Mouse (Mus musculus) naive thymus-derived CD4-positive, alpha-beta T cell, adult 2 months (primary cell): ENCODE results near the gene Cdc42bpa.

Experiments used
- DNase-seq: peaks from one replicate; pipeline ENCODE4 v3.0.0-alpha.2; 2011; ENCODE audit warnings: low read depth

The Cdc42bpa gene

DNA sequence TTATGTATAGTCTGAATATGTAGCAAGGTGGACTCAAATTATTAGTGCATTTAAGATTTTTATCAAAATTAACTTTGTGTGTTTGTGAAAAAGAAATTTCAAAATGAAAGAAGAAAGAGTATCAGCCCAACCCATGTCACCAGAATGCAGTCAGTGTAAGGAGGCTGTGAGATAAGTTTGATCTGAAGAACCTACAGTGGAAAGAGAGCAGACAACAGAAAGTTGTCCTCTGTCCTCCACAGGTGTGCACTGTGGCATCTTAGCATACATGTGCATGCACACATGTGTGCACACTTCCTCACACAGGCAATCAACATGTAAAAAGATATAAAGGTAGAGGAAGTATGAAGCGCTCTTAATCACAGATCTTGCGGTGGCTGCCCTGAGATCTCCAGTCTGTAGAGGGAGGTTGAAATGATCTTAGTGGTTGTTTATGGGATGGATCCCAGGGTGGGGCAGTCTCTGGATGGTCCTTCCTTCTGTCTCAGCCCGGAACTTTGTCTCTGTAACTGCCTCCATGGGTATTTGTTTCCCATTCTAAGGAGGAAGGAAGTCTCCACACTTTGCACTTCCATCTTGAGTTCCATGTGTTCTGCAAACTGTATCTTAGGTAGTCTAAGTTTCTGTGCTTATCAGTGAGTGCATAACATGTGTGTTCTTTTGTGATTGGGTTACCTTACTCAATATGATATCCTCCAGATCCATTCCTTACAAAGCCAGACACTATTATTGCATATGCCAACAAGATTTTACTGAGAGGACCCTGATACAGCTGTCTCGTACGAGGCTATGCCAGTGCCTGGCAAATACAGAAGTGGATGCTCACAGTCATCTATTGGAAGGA lies 71.7 kb downstream of the Cdc42bpa start:
- DNase-seq: no peak

DNA sequence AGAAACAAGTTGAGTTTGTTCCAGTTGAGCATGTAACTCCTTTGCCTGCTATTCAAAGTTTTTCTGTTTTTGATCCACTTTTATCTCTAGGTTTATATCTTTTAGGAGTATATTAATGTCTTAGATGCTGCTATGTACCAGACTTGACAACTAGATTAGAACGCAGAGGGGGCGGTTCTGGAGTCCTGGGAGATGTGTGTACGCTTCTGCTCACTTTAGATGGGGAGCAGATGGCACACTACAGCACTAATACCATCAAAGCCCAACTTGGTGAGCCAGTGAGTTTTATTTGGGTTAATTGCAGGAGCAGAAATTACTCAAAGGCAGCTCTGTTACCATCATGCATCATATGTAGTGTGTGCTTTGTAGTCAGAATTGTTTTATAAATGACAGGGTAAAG lies 77.2 kb downstream of the Cdc42bpa start:
- no peak for DNase-seq

DNA sequence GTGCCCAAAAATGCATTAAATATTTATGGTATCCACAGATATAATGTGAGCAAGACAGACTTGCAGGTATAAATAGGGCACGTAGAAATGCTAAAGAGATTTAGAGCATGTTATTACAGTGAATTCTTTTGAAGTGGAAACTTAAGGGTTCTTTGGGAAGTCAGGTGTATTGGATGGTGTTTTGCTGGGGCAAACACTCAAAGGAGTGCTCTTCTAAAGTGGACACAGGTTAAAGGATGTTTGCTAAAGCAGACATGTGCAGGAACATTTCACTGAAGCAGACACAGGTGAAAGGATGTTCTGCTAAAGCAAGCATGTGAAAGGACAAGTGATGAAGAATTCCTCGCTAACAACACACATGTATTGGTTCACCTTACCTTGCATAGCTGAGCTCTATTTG lies 83.9 kb downstream of the Cdc42bpa start:
- no peak for DNase-seq

DNA sequence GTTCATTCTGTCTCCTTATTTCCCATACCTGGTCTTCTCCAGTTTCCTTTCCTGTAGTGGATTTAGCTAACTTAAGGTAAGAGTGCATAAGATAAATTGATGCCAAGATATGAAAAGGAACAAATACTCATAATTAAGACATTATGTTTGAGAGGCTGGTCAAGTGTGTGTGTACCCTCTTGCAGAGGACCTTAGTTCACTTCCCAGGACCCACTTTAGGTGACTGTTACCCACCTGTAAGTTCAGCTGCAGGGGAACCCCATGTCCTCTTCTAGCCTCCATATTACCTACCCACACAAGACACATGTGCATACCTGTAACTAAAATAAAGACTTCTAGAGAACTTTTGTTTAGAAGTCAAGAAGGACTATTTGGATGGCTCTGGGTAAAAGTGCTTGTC lies 84.9 kb downstream of the Cdc42bpa start:
- DNase-seq: no peak

DNA sequence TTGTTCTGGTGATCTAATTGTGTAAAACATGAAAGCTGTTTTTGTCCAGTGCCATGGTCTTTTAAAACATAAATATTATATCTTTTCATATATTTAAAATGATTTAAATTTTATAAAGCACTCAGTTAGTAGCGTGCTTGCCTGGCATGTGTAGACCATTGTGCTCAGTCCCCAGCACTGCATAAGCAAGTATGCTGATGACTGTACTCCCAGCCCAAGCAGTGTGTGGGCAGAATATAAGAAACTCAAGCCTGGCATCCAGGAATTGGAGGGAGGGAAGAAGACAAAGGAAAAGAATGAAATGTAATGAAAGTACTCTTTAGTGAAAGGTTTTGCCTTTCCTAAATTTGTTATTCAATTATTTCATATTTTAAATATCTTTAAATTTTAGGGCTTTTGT lies 128.9 kb downstream of the Cdc42bpa start:
- no peak for DNase-seq

DNA sequence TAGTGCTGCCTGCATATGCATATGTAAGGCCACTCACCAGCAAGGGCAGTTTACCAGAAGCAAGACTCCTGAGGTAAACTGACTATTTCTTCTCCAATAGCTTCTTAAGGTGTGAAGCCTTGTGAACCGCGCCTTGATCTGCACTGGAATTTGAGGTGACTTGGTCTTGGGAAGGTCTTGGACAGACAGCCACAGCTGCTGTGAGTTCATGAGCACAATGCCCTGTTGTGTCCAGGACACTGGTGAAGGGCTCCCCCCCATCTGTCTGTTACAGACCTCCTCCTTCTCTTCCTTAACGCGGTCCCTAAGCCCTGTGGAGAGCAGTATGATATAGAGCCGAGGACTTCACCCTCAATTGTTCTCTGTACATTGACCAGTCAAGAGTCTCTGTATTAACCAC lies 138.2 kb downstream of the Cdc42bpa start:
- DNase-seq: no peak

DNA sequence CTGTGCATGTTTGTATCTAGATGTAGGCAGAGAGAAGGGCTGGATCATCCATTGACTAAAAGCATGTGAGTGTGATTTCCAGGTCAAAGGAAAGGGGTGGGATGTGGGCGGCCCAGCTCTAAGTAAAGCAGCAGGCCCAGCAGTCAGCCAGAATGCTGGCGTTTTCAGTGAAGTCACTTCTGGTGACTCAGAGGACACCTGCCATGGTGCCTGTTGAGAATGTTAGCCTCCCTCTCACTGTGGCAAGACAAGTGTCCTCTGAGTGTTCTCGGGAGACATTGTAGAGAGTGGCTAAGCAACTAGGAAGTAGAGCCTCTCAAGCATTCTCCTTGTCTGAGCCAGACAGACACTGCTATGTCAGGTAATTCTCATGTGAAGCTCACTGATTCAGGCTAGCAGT lies 144.3 kb downstream of the Cdc42bpa start:
- DNase-seq: no peak

DNA sequence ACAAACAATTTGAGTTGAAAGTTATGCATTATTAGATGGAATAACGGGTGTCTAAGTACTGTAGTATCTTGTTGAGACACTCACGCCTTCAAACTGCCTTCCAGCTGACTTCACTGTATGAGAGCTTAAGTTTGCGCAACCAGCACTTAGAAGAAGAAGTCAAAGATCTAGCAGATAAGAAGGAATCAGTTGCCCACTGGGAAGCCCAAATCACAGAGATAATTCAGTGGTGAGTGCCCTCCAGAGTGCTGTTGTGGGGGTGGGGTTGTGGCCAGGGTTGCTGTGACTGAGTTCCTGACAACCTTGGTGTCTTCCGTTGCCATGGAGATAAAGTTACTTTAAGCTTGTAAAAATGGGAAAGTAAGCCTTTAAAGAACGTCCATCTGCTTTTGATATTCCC lies 148.8 kb downstream of the Cdc42bpa start:
- no peak for DNase-seq

DNA sequence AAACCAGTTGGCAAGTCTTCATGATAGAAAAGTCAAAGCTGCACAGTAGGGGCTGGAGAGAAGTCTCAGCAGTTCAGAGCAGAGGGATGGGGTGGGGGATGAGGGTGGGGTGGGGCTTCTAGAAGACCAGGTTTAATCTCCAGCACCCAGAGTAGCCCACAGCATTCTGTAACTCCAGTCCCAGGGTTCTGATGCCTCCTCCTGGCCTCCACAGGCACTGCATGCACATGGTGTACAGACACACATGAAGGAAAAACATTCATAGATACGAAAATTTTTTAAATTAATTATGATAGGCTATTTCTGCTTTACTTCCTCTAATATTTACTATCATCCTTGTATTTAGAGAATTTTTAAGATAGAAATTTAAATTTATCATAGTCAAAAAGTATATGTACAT lies 156.3 kb downstream of the Cdc42bpa start:
- DNase-seq: no peak

DNA sequence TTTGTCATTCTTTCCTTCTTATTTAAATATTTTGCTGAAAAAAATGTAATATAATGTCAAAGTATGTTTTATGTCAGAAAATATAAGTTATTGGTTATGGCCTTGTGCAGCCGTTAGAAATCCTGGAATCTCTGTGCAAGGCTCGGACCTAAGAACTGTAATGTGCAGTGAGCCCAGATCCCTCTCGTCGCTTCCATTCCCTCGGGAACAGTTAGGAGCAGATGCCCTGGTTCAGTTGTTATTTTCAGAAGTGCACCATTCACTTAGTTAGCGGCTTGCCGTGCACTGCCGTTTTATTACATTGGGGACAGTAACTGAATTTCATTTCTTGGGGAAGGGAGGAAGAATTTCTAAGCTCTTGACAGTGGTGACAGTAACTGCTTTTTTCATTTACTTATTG lies 158.0 kb downstream of the Cdc42bpa start:
- DNase-seq: no peak

DNA sequence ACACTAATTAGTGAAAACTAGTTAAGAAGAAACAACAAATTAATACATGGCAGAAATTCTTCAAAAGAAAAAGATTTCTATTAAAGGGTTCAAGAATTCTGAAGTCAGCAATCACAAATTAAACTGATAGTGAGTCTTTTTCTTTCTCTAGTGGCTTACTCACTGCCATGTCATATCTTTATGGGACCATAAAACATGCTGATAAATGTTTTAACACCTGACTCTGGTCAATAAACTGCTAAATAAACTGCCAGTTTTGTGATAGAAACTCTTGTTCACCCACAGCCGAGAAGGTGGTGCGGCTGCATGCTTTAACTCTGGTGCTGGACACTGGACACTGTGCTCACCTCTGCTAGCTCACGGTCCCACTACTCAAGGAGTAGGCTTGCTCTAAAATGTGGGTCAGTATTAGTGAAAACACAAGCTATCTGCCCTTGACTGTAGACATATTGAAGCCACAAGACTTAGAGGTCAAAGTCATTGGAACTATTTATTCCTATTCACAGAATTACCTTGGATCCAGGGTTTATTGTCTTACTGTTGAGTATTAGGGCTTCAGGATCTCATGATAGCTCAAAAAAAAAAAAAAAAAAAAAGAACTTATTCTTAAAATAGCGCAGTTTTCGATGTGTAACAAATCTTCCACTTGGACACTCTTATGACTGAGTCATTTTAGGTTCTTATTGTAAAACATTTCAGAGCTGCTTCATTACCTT lies 168.0 kb downstream of the Cdc42bpa start:
- no peak for DNase-seq

DNA sequence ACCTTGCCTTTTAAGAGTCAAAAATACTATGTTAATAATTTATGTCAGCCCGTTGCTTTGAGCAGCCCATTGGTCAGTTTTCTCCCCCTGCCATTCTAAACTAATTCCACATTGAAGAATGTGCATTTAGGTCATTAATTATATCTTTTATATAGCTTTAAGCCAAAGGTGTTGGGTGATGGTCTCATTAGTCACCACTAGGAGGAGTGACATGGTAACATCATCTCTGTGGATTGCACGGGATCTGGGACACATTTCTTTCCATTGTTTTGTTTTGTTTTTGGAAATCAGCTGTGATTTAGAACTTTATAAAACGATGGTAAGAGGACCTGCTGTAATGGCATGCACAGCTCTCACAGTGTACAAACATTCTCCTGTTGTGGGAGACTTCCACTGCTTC lies 171.1 kb downstream of the Cdc42bpa start:
- no peak for DNase-seq

DNA sequence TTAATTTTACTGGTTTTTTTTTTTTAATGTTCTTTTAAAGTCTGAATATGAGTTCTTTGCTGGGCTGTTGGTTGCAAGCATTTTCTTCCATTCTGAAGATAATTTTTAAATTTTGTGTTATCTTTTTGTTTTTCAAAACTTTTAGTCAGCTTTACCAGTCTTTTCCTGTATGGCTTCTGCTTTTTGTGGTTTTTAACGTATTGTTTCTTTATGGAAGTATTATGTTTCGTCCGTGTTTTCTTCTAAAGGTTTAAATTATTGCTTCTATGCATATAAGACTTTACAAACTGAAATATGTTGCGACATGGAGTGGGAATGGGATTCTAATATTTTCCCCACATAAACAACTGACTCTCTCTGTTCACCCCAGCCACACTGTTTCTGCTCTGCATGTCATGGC lies 171.9 kb downstream of the Cdc42bpa start:
- DNase-seq: no peak

DNA sequence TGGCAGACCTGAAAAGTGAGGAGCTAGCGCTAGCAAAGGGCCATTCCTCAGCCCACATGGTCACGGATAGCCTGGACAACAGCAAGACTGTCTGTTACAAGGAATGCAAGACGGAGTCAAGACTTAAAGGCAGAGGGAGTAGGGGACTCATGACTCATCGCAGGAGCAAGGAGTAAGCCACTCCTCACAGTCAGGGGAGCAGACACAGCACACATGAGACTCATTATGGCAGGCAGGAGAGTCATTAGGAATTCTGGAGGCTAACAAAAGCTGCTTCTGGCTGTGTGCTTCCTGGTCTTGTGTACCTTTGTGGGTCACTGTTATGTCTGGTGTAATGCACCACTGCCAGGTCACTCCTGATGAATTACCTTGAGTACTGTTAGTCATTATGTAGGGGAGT lies 178.9 kb downstream of the Cdc42bpa start:
- DNase-seq: no peak

DNA sequence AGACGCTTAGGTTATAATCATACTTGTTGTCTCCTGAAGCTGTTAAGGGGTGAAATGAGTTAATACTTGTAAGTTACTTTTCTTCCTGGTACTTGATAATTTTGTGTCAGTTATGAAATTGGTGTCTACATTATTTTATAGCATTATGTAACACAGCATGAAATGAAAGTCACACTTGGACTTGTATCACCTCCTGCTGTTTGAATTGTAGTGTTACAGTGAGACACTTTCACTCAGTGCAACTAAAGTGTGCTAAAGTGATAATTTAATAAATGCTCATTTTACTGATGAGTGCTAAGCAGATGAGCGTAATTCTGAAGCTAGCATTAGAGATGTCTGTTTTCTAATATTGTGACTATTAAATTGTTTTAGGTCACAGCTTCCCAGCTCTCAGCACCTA lies 180.7 kb downstream of the Cdc42bpa start:
- DNase-seq: no peak

DNA sequence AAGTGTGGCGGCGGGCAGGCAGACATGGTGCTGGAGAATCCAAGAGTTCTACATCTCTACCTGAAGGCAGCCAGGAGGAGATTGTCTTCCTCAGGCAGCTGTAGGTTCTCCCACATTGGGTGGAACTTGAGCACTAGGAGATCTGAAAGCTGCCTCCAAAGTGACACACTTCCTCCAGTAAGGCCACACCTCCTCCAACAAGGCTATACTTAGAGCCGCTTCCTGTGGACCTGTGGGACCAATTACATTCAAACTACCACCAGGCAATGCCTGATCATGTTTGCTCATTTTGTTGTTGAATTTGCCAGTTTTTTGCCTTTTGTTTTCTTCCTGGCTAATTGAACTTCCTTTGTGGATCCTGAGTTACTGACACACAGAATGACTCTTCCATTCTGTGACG lies 187.8 kb downstream of the Cdc42bpa start:
- no peak for DNase-seq

DNA sequence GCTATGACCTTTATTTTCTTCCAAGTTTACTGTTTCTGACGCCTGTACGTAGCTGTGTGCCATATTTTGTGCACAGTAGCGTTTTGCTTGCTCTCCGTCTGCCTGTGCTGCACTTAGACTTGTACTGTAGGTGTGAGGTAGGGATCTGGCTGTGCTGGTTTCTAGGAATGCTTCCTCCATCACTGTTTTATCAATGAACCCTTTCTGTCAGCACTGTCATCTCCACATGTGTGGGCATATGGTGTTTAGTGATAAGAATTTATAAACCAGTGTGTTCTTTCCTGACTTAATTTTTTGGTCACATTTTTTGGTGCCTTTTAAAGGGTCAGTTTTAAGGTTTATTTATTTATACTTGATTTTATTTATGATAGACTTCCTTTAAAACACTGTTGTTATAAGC lies 188.3 kb downstream of the Cdc42bpa start:
- no peak for DNase-seq

DNA sequence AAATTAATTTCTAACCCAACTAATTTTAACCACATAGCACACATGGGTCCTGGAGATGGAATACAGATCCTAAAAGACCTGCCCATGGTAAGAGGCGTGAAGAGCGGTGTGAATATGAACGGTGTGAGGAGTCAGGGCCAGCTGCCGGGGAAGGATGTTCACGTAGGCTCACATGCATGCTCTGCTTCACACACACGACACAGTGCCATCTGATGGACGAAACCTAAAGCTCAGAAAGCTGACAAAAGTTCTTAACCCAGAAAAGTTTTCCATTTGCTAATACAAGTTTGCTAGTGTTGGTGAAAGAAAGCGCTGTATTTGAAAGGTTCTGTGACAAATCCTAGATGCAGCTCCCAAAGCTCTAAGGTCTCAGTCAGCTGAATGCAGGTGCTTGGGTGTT lies 190.9 kb downstream of the Cdc42bpa start:
- no peak for DNase-seq

DNA sequence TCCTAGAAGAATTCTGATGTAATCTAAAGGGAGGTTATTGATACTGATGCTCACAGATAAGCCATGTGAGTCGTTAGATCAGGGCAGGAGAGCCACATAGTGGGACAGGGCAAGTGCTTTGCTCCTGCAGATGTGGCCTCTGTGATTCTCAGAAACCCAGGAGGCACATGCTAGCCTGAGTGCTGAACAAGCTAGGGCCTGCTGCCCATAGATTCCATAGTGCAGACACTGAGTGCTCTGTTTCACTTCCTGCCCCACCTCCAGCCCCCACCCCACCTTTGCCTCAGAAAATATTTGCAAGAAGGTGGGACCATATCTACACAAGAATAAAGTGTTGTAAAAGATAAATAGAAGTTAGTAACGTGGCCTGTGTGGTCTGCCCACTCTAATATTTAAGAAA lies 198.4 kb downstream of the Cdc42bpa start:
- DNase-seq: no peak

DNA sequence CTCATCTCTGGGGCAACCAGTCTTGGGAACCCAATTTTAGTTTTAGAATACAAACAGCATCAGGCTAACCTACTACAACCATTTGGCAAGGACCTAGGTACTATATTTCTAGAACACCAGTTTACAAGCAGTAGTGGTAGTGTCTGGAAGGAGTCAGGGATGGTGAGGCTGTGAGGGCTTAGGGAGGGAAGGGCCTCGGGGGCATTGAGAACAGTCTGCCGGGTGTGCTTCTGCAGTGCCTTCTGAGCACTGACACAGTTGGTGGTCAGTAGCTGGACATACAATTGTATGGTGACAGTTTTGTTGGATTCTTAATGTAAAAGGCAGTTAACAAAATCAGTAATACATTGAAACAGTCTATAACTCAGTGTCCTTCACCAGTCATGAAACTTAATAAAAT lies 200.3 kb downstream of the Cdc42bpa start:
- no peak for DNase-seq

DNA sequence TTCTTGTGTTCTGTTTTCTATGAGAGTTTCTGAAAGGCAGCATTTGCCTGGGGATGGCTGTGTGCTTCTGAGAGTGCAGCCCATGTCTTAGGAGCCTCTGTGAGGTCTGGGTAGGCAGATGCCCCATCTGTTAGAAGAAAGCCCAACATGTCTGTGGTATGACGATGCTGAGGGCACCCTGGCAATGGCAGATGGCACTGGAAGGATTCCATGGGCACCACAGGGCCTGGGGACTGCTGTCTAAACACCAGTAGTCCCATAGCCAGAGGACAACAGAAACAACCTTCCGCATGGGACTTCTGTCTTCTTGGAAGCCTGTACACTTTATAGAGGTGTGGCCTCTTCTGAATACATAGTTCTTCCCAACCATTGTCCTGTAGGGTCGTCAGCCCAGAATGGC lies 200.9 kb downstream of the Cdc42bpa start:
- no peak for DNase-seq

DNA sequence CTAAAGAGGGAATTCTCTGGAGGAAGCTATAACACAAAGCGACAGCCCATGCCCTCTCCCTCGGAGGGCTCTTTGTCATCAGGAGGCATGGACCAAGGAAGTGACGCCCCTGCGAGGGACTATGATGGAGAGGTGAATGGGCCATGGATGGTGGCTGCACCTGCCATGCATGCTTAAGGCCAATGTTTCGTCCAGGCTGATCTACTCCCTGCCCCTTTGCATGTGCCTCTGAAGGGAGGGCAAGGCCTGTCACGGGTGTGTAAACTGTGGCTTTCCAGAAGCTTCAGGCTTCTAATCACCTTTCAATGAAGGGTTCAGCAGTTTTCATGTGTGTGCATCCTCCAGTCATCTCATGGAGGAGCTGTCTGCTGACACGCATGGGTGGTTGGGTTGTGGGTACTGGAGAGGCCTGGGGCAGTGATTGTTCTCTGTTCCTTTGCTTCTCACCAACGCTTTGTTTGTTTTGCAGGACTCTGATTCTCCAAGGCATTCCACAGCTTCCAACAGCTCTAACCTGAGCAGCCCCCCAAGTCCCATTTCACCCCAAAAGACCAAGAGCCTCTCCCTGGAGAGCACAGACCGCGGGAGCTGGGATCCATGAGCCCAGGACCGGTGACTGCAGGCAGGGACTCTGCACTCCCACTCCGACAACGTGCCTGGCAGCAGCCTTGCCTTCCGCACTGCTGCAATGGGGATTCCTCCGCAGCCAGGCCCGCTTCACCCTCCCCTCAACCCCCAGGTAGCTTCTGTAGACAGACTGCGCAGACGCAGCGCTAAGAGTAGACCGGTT lies 201.5 kb downstream of the Cdc42bpa start:
- DNase-seq: no peak

DNA sequence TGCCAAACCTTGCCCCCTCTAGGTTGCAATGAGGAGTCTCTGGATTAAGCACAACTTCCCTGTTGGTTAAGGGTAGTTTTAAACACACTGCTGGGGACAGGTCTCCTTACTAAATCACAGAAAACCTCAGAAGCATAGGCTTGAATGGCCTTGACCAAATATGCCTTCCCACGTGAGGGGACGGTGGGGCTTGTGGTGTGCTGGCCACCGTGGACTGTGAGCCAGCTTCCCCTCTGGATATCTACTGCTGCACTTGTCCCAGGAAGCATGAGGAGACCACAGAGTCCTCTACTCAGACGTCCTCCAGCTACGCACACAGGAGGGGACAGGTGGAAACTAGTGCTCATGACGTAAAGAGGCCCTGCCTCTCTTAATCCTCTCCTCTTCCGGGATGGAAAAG lies 202.7 kb downstream of the Cdc42bpa start:
- no peak for DNase-seq
